Mouse (Mus musculus) liver, embryonic 11.5 days (tissue): ENCODE measurements around the gene Gprin3. TPM values are rescaled to one million over a fixed set of nuclear protein-coding genes. Genes with fewer than 3 reads are reported as not detected.

Experiments
- ATAC-seq: fragments of 200-750 bp; cut with Nextera tagmentation; replicated peaks from 2 replicates; pipeline ENCODE4 v1.8.0; 2017; ENCODE audit warnings: moderate number of reproducible peaks, mild to moderate bottlenecking, moderate TSS enrichment, moderate library complexity; ENCODE audit not compliant: low FRiP score
- DNase-seq: peaks from one replicate; pipeline ENCODE4 v3.0.0-alpha.2; 2017; ENCODE audit warnings: low spot score
- H3K27ac ChIP-seq: fragments of 300-500 bp; sonication (generic); 2 replicates; pipeline ENCODE4 v1.5.1; 2014; ENCODE audit warnings: mild to moderate bottlenecking, low read depth, low read length, control low read depth
- H3K27me3 ChIP-seq: fragments of 300-500 bp; sonication (generic); replicated peaks from 2 replicates; pipeline ENCODE4 v1.6.1; 2014; ENCODE audit warnings: low read length, mixed read lengths; ENCODE audit not compliant: control insufficient read depth, insufficient read depth
- H3K36me3 ChIP-seq: fragments of 300-500 bp; sonication (generic); 2 replicates; pipeline ENCODE4 v1.6.1; 2014; ENCODE audit warnings: mild to moderate bottlenecking, low read length, moderate library complexity, mixed read lengths; ENCODE audit not compliant: control insufficient read depth, insufficient read depth
- H3K4me1 ChIP-seq: fragments of 300-500 bp; sonication (generic); replicated peaks from 2 replicates; pipeline ENCODE4 v1.6.1; 2014; ENCODE audit warnings: low read length, mixed read lengths; ENCODE audit not compliant: control insufficient read depth, insufficient read depth
- H3K4me2 ChIP-seq: fragments of 300-500 bp; sonication (generic); 2 replicates; pipeline ENCODE4 v1.6.1; 2014; ENCODE audit warnings: mild to moderate bottlenecking, control low read depth, moderate library complexity
- H3K4me3 ChIP-seq: fragments of 300-500 bp; sonication (generic); 2 replicates; pipeline ENCODE4 v1.5.1; 2014; ENCODE audit warnings: low read depth, low read length, control low read depth
- H3K9ac ChIP-seq: fragments of 300-500 bp; sonication (generic); 2 replicates; pipeline ENCODE4 v1.6.1; 2014; ENCODE audit warnings: low read depth, low read length, control low read depth
- H3K9me3 ChIP-seq: fragments of 300-500 bp; sonication (generic); 2 replicates; pipeline ENCODE4 v1.6.1; 2016; ENCODE audit warnings: low read length, inconsistent platforms, mixed read lengths; ENCODE audit not compliant: control insufficient read depth
- WGBS: fragments of 180-500 bp; shearing (Covaris S2); extraction: QIAGEN DNeasy Blood & Tissue Kit; methylation state at CpG from one replicate; pipeline ENCODE4 v1.1.7; 2014; 5-methylcytosine and 5-hydroxymethylcytosine counted together
- polyA plus RNA-seq: library from polyadenylated mRNA; unstranded; fragments of >200 nt; fragmentation: Nextera tagmentation; extraction: Ambion mirVana; gene quantifications from 2 replicates; pipeline ENCODE4 v1.2.1, GENCODE M21; 2014

Gprin3 gene
- polyA plus RNA-seq, result 0.03 and 0.06 TPM in 2 replicates

GRCm38 (mm10) chr6:59425824-59426533 lies at the start of gene Gprin3:
Gene Gprin3, minus strand, starts transcription at chr6:59426294.
- ATAC-seq, result peak; percentile 82
- no peaks in the 10 kb centered on the region for H3K36me3 ChIP-seq
- 7% methylated on average over 34 of the region's 34 CpGs for WGBS
- H3K4me1 ChIP-seq, result peaks cover 2% of the 10 kb centered on the region; the same call in 1 of the 2 replicates
- H3K9me3 ChIP-seq, result no peaks in the 10 kb centered on the region
- no peak within 1 kb of the TSS for H3K27ac ChIP-seq
- peak within 1 kb of the TSS; percentile 42 for H3K4me3 ChIP-seq
- H3K9ac ChIP-seq, result no peak within 1 kb of the TSS
- no peaks in the 10 kb centered on the region for H3K27me3 ChIP-seq
- DNase-seq, result peak; percentile 49
- peak within 1 kb of the TSS; percentile 73 for H3K4me2 ChIP-seq

GRCm38 (mm10) chr6:59458861-59459260 lies 32.8 kb upstream of the Gprin3 start:
- no peak for ATAC-seq
- Histone ChIP-seq H3K4me3 (no peak overlapping the region), H3K4me1 (no peaks in the 10 kb centered on the region)

GRCm38 (mm10) chr6:59456116-59456515 lies 30.0 kb upstream of the Gprin3 start:
- Histone ChIP-seq H3K36me3 (no peaks in the 10 kb centered on the region), H3K4me2 (no peak overlapping the region), H3K4me1 (no peaks in the 10 kb centered on the region), H3K9me3 (no peaks in the 10 kb centered on the region), H3K9ac (no peak overlapping the region), H3K27ac (no peak overlapping the region), H3K27me3 (no peaks in the 10 kb centered on the region), H3K4me3 (no peak overlapping the region)
- no peak for ATAC-seq
- no peak for DNase-seq
- 76% methylated on average over 1 of the region's 1 CpGs for WGBS

More at GRCm38 (mm10) chr6:59458861-59459260, 32.8 kb upstream of the Gprin3 start:
- H3K9me3 ChIP-seq, result no peaks in the 10 kb centered on the region
- H3K9ac ChIP-seq, result no peak overlapping the region
- H3K27me3 ChIP-seq, result no peaks in the 10 kb centered on the region
- no peaks in the 10 kb centered on the region for H3K36me3 ChIP-seq
- no peak overlapping the region for H3K27ac ChIP-seq
- no peak overlapping the region for H3K4me2 ChIP-seq
- DNase-seq, result no peak

GRCm38 (mm10) chr6:59451348-59451747 lies 25.3 kb upstream of the Gprin3 start:
- Histone ChIP-seq H3K4me2 (no peak overlapping the region), H3K27me3 (no peaks in the 10 kb centered on the region), H3K9ac (no peak overlapping the region), H3K4me3 (no peak overlapping the region), H3K4me1 (no peaks in the 10 kb centered on the region), H3K36me3 (no peaks in the 10 kb centered on the region), H3K9me3 (no peaks in the 10 kb centered on the region), H3K27ac (no peak overlapping the region)
- WGBS, result 67% methylated on average over 3 of the region's 3 CpGs
- DNase-seq (no peak), ATAC-seq (no peak)

- 73% methylated on average over 3 of the region's 3 CpGs for WGBS
These were observed 19.0 kb upstream of the Gprin3 start for GRCm38 (mm10) chr6:59445101-59445503.

GRCm38 (mm10) chr6:59435906-59436305 lies 9.8 kb upstream of the Gprin3 start:
- ATAC-seq (no peak), DNase-seq (no peak)
- no peak overlapping the region for H3K27ac ChIP-seq
- H3K9me3 ChIP-seq, result no peaks in the 10 kb centered on the region
- H3K9ac ChIP-seq, result no peak overlapping the region
- no peaks in the 10 kb centered on the region for H3K27me3 ChIP-seq
- WGBS, result 58% methylated on average over 3 of the region's 3 CpGs
- H3K4me3 ChIP-seq, result no peak overlapping the region
- H3K36me3 ChIP-seq, result no peaks in the 10 kb centered on the region
- no peak overlapping the region for H3K4me2 ChIP-seq
- H3K4me1 ChIP-seq, result no peaks in the 10 kb centered on the region

More at GRCm38 (mm10) chr6:59445101-59445503, 19.0 kb upstream of the Gprin3 start:
- Histone ChIP-seq H3K4me1 (no peaks in the 10 kb centered on the region), H3K27me3 (no peaks in the 10 kb centered on the region), H3K9me3 (no peaks in the 10 kb centered on the region), H3K4me2 (no peak overlapping the region), H3K9ac (no peak overlapping the region), H3K27ac (no peak overlapping the region), H3K4me3 (no peak overlapping the region), H3K36me3 (no peaks in the 10 kb centered on the region)
- DNase-seq, result no peak
- ATAC-seq, result no peak

GRCm38 (mm10) chr6:59433116-59433515 lies 7.0 kb upstream of the Gprin3 start:
- H3K27me3 ChIP-seq, result no peaks in the 10 kb centered on the region
- H3K4me1 ChIP-seq, result no peaks in the 10 kb centered on the region
- no peak overlapping the region for H3K9ac ChIP-seq
- H3K27ac ChIP-seq, result no peak overlapping the region
- H3K9me3 ChIP-seq, result no peaks in the 10 kb centered on the region
- ATAC-seq (no peak), DNase-seq (no peak)
- H3K36me3 ChIP-seq, result no peaks in the 10 kb centered on the region
- no peak overlapping the region for H3K4me3 ChIP-seq
- no peak overlapping the region for H3K4me2 ChIP-seq
- WGBS, result 53% methylated on average over 1 of the region's 1 CpGs

GRCm38 (mm10) chr6:59426534-59426885 lies 416 bp upstream of the Gprin3 start:
- peak overlapping the region; percentile 73 for H3K4me2 ChIP-seq
- no peaks in the 10 kb centered on the region for H3K9me3 ChIP-seq
- no peak overlapping the region for H3K27ac ChIP-seq
- peak overlapping the region; percentile 42 for H3K4me3 ChIP-seq
- DNase-seq, result no peak
- H3K36me3 ChIP-seq, result no peaks in the 10 kb centered on the region
- H3K27me3 ChIP-seq, result no peaks in the 10 kb centered on the region
- no peak overlapping the region for H3K9ac ChIP-seq
- ATAC-seq, result no peak
- WGBS, result 46% methylated on average over 3 of the region's 3 CpGs
- peaks cover 2% of the 10 kb centered on the region; the same call in 1 of the 2 replicates for H3K4me1 ChIP-seq
